Mouse (Mus musculus) hindbrain, embryonic 10.5 days (tissue): Measurements from ENCODE around the gene Ap3d1. TPM values are rescaled to one million over a fixed set of nuclear protein-coding genes. Genes with fewer than 3 reads are reported as not detected.

Experiments
- DNase-seq: peaks from one replicate; pipeline ENCODE4 v3.0.0-alpha.2; 2017; ENCODE audit warnings: low spot score
- H3K27ac ChIP-seq: fragments of 300-500 bp; sonication (generic); 2 replicates; pipeline ENCODE4 v1.5.1; 2016; ENCODE audit warnings: mild to moderate bottlenecking, moderate library complexity
- H3K27me3 ChIP-seq: fragments of 300-500 bp; sonication (generic); 2 replicates; pipeline ENCODE4 v1.6.1; 2016; ENCODE audit warnings: mild to moderate bottlenecking; ENCODE audit not compliant: poor library complexity, insufficient read depth, severe bottlenecking
- H3K36me3 ChIP-seq: fragments of 300-500 bp; sonication (generic); 2 replicates; pipeline ENCODE4 v1.6.1; 2016; ENCODE audit warnings: mild to moderate bottlenecking, moderate library complexity
- H3K4me1 ChIP-seq: fragments of 300-500 bp; sonication (generic); replicated peaks from 2 replicates; pipeline ENCODE4 v1.6.1; 2016; ENCODE audit warnings: mild to moderate bottlenecking
- H3K4me3 ChIP-seq: fragments of 300-500 bp; sonication (generic); 2 replicates; pipeline ENCODE4 v1.5.1; 2016; ENCODE audit warnings: mild to moderate bottlenecking, moderate library complexity
- H3K9me3 ChIP-seq: fragments of 300-500 bp; sonication (generic); 2 replicates; pipeline ENCODE4 v1.6.1; 2016; ENCODE audit warnings: mild to moderate bottlenecking, moderate library complexity
- WGBS: fragments of 180-500 bp; shearing (Covaris S2); methylation state at CpG from one replicate; pipeline ENCODE4 v1.1.7; 2016; 5-methylcytosine and 5-hydroxymethylcytosine counted together
- polyA plus RNA-seq: library from polyadenylated mRNA; unstranded; fragments of >200 nt; fragmentation: Nextera tagmentation; extraction: Ambion mirVana; gene quantifications from 2 replicates; pipeline ENCODE4 v1.2.1, GENCODE M21; 2016

Ap3d1 gene
- polyA plus RNA-seq, 1 experiment from 2014 or later: 65.8 TPM

GRCm38 (mm10) chr10:80755291-80756015 lies 13.4 kb upstream of the Ap3d1 start:
- Histone ChIP-seq H3K27me3 (no peaks in the 10 kb centered on the region), H3K36me3 (no peaks in the 10 kb centered on the region), H3K4me3 (peak overlapping the region; percentile 91), H3K27ac (peak overlapping the region; percentile 97), H3K4me1 (peaks cover 68% of the 10 kb centered on the region), H3K9me3 (no peaks in the 10 kb centered on the region)
- DNase-seq: no peak
- under 1% methylated on average over 74 of the region's 75 CpGs for WGBS

- H3K9me3 ChIP-seq: no peaks in the 10 kb centered on the region
- peaks cover 62% of the 10 kb centered on the region for H3K4me1 ChIP-seq
- 1% methylated on average over 57 of the region's 57 CpGs for WGBS
- peak within 1 kb of the TSS; percentile 91 for H3K4me3 ChIP-seq
- peak within 1 kb of the TSS; percentile 97 for H3K27ac ChIP-seq
- H3K27me3 ChIP-seq: no peaks in the 10 kb centered on the region
- no peaks in the 10 kb centered on the region for H3K36me3 ChIP-seq
- DNase-seq: peak; percentile 98
Measured at GRCm38 (mm10) chr10:80754594-80755290, 12.7 kb upstream of the Ap3d1 start, which contains the start of gene Dot1l. TSS of gene Dot1l (plus strand) at chr10:80755206.

GRCm38 (mm10) chr10:80752079-80752625 lies 10.1 kb upstream of the Ap3d1 start:
- Histone ChIP-seq H3K4me1 (peaks cover 37% of the 10 kb centered on the region), H3K4me3 (peak overlapping the region; percentile 41), H3K27me3 (no peaks in the 10 kb centered on the region), H3K9me3 (no peaks in the 10 kb centered on the region), H3K27ac (0 out of 2 replicates have a peak overlapping the region, but pooled peaks have one; percentile 23), H3K36me3 (no peaks in the 10 kb centered on the region)
- whole genome bisulfite sequencing: 7% methylated on average over 6 of the region's 6 CpGs
- peak; percentile 88 for DNase-seq

GRCm38 (mm10) chr10:80751188-80751832 lies 9.2 kb upstream of the Ap3d1 start:
- H3K4me1 ChIP-seq: peaks cover 29% of the 10 kb centered on the region
- peak overlapping the region; percentile 23; the same call in 1 of the 2 replicates for H3K27ac ChIP-seq
- H3K9me3 ChIP-seq: no peaks in the 10 kb centered on the region
- H3K36me3 ChIP-seq: no peaks in the 10 kb centered on the region
- WGBS: 14% methylated on average over 16 of the region's 16 CpGs
- H3K27me3 ChIP-seq: no peaks in the 10 kb centered on the region
- peak overlapping the region; percentile 41 for H3K4me3 ChIP-seq
- no peak for DNase-seq

- 7% methylated on average over 6 of the region's 6 CpGs for WGBS
- no peak overlapping the region for H3K4me3 ChIP-seq
- no peaks in the 10 kb centered on the region for H3K9me3 ChIP-seq
- H3K27ac ChIP-seq: no peak overlapping the region
- peaks cover 21% of the 10 kb centered on the region for H3K4me1 ChIP-seq
- peak; percentile 58 for DNase-seq
- no peaks in the 10 kb centered on the region for H3K27me3 ChIP-seq
- H3K36me3 ChIP-seq: no peaks in the 10 kb centered on the region
Measured at GRCm38 (mm10) chr10:80748609-80749008, 6.5 kb upstream of the Ap3d1 start.

GRCm38 (mm10) chr10:80747410-80747809 lies 5.3 kb upstream of the Ap3d1 start:
- Histone ChIP-seq H3K4me3 (no peak overlapping the region), H3K4me1 (peaks cover 22% of the 10 kb centered on the region), H3K27me3 (no peaks in the 10 kb centered on the region), H3K36me3 (no peaks in the 10 kb centered on the region), H3K27ac (no peak overlapping the region), H3K9me3 (no peaks in the 10 kb centered on the region)
- peak; percentile 71 for DNase-seq
- WGBS: 17% methylated on average over 3 of the region's 3 CpGs

- Histone ChIP-seq H3K9me3 (no peaks in the 10 kb centered on the region), H3K27ac (no peak overlapping the region), H3K27me3 (no peaks in the 10 kb centered on the region), H3K4me1 (peaks cover 33% of the 10 kb centered on the region), H3K4me3 (peak overlapping the region; percentile 9; the same call in 1 of the 2 replicates), H3K36me3 (peaks cover 10% of the 10 kb centered on the region; the same call in 1 of the 2 replicates)
- peak; percentile 9 for DNase-seq
- 43% methylated on average over 5 of the region's 5 CpGs for WGBS
Measured at GRCm38 (mm10) chr10:80744262-80744661, 2.2 kb upstream of the Ap3d1 start.

- Histone ChIP-seq H3K4me1 (peaks cover 33% of the 10 kb centered on the region), H3K27me3 (no peaks in the 10 kb centered on the region), H3K36me3 (peaks cover 32% of the 10 kb centered on the region), H3K9me3 (no peaks in the 10 kb centered on the region), H3K27ac (peak overlapping the region; percentile 96), H3K4me3 (peak overlapping the region; percentile 98)
- under 1% methylated on average over 46 of the region's 46 CpGs for WGBS
- DNase-seq: no peak
Measured at GRCm38 (mm10) chr10:80741634-80742179, 357 bp downstream of the Ap3d1 start.

- Histone ChIP-seq H3K4me3 (peak overlapping the region; percentile 98), H3K27me3 (no peaks in the 10 kb centered on the region), H3K4me1 (peaks cover 33% of the 10 kb centered on the region), H3K9me3 (no peaks in the 10 kb centered on the region), H3K36me3 (peaks cover 37% of the 10 kb centered on the region), H3K27ac (peak overlapping the region; percentile 96)
- WGBS: 40% methylated on average over 5 of the region's 5 CpGs
- DNase-seq: no peak
Measured at GRCm38 (mm10) chr10:80741146-80741545, 918 bp downstream of the Ap3d1 start.

- peaks cover 28% of the 10 kb centered on the region for H3K4me1 ChIP-seq
- DNase-seq: no peak
- peaks cover 58% of the 10 kb centered on the region for H3K36me3 ChIP-seq
- no peaks in the 10 kb centered on the region for H3K27me3 ChIP-seq
- H3K27ac ChIP-seq: no peak overlapping the region
- 67% methylated on average over 1 of the region's 1 CpGs for WGBS
- no peak overlapping the region for H3K4me3 ChIP-seq
- no peaks in the 10 kb centered on the region for H3K9me3 ChIP-seq
Measured at GRCm38 (mm10) chr10:80738657-80739056, 3.4 kb downstream of the Ap3d1 start.

GRCm38 (mm10) chr10:80736731-80737130 lies 5.3 kb downstream of the Ap3d1 start:
- 81% methylated on average over 5 of the region's 5 CpGs for WGBS
- no peaks in the 10 kb centered on the region for H3K9me3 ChIP-seq
- H3K4me3 ChIP-seq: no peak overlapping the region
- no peak for DNase-seq
- H3K4me1 ChIP-seq: peaks cover 19% of the 10 kb centered on the region
- no peak overlapping the region for H3K27ac ChIP-seq
- H3K36me3 ChIP-seq: peaks cover 76% of the 10 kb centered on the region
- no peaks in the 10 kb centered on the region for H3K27me3 ChIP-seq

- H3K4me3 ChIP-seq: no peak overlapping the region
- H3K4me1 ChIP-seq: no peaks in the 10 kb centered on the region
- no peaks in the 10 kb centered on the region for H3K27me3 ChIP-seq
- DNase-seq: no peak
- WGBS: 93% methylated on average over 6 of the region's 6 CpGs
- peaks cover 94% of the 10 kb centered on the region for H3K36me3 ChIP-seq
- H3K27ac ChIP-seq: no peak overlapping the region
- no peaks in the 10 kb centered on the region for H3K9me3 ChIP-seq
Measured at GRCm38 (mm10) chr10:80732611-80733101, 9.4 kb downstream of the Ap3d1 start.
